Mouse (Mus musculus): ENCODE measurements around the gene Olfr691. TPM values are rescaled to one million over a fixed set of nuclear protein-coding genes. Genes with fewer than 3 reads are reported as not detected.
A peak's percentile ranks its signal among the peaks of the same experiment; 100 is the strongest.

Olfr691 gene
- polyA plus RNA-seq (2015; fragmentation: Nextera tagmentation; extraction: Ambion mirVana): 0.06 and 0.14 TPM in 2 replicates

- no peak within 1 kb of the TSS for H3K9ac ChIP-seq (ENCODE audit: low read length)
- no peaks in the 10 kb centered on the region for H3K27me3 ChIP-seq (ENCODE audit: control insufficient read depth, insufficient read depth, low read length)
- H3K4me3 ChIP-seq (ENCODE audit: low read length): no peak within 1 kb of the TSS
- H3K36me3 ChIP-seq (ENCODE audit: control insufficient read depth, insufficient read depth): no peaks in the 10 kb centered on the region
- H3K4me1 ChIP-seq (ENCODE audit: control insufficient read depth, insufficient read depth, low read length): no peaks in the 10 kb centered on the region
- no peak within 1 kb of the TSS for H3K4me2 ChIP-seq (ENCODE audit: low read depth, low read length)
- ATAC-seq (replicated peaks; ENCODE audit: extremely low read depth, insufficient read depth, low FRiP score): no peak
- no peaks in the 10 kb centered on the region for H3K9me3 ChIP-seq (replicated peaks; ENCODE audit: control insufficient read depth, low read length)
- H3K27ac ChIP-seq (ENCODE audit: low read length): no peak within 1 kb of the TSS
- WGBS: 39% methylated on average over 1 of the region's 1 CpGs
Observed at GRCm38 (mm10) chr7:105342170-105342569, at the start of gene Olfr691. Gene Olfr691 (minus strand): TSS chr7:105342270.

DNA sequence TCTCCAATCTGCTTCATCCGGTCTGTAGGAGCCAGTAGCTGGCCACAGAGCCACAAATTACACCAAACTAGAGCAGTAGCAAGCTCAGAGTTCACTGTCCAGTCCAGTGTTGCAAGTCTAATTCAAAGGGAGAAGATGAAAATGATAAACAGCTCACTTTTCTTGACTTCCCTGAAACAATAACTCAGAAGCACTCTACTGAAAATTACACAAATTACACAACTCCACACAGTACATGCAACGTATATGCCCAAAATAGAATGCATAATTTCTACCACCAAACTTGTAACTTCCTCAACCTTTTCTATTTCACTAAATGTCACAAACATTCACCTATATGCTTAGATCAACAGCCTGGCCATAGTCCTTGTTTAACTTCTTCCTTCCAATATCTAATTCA, 48.2 kb upstream of the Olfr691 start:
- Histone ChIP-seq H3K9me3 (replicated peaks; ENCODE audit: control insufficient read depth, low read length) (no peaks in the 10 kb centered on the region), H3K36me3 (ENCODE audit: control insufficient read depth, insufficient read depth) (peaks cover 41% of the 10 kb centered on the region), H3K4me3 (ENCODE audit: low read length) (no peak overlapping the region), H3K4me2 (ENCODE audit: low read depth, low read length) (no peak overlapping the region), H3K4me1 (ENCODE audit: control insufficient read depth, insufficient read depth, low read length) (no peaks in the 10 kb centered on the region), H3K27me3 (ENCODE audit: control insufficient read depth, insufficient read depth, low read length) (no peaks in the 10 kb centered on the region), H3K9ac (ENCODE audit: low read length) (no peak overlapping the region), H3K27ac (ENCODE audit: low read length) (no peak overlapping the region)
- ATAC-seq (replicated peaks; ENCODE audit: extremely low read depth, insufficient read depth, low FRiP score): no peak
- WGBS: 85% methylated on average over 2 of the region's 2 CpGs

DNA sequence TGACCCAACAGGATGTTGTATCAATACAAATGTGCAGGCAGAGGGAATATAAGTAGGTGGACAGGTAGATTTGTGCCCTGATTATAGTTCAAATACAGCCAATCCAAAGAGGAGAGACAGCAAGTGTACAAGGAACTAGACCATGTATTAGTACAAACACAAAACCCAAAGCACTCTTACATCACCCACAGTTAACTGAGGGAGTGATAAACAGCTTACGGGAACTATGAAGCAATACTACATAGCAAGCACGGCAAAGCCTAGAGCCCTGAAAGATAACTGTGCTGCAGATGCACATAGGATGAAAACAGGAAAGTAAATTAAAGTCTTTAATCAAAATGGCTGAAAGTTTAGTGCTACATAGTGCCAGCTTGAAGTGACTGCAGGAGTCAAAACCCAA, 45.6 kb upstream of the Olfr691 start:
- no peak overlapping the region for H3K27ac ChIP-seq (ENCODE audit: low read length)
- H3K4me2 ChIP-seq (ENCODE audit: low read depth, low read length): no peak overlapping the region
- no peaks in the 10 kb centered on the region for H3K9me3 ChIP-seq (replicated peaks; ENCODE audit: control insufficient read depth, low read length)
- H3K36me3 ChIP-seq (ENCODE audit: control insufficient read depth, insufficient read depth): peaks cover 61% of the 10 kb centered on the region
- H3K27me3 ChIP-seq (ENCODE audit: control insufficient read depth, insufficient read depth, low read length): no peaks in the 10 kb centered on the region
- WGBS: 95% methylated on average over 2 of the region's 2 CpGs
- H3K4me1 ChIP-seq (ENCODE audit: control insufficient read depth, insufficient read depth, low read length): no peaks in the 10 kb centered on the region
- no peak overlapping the region for H3K4me3 ChIP-seq (ENCODE audit: low read length)
- no peak overlapping the region for H3K9ac ChIP-seq (ENCODE audit: low read length)
- no peak for ATAC-seq (replicated peaks; ENCODE audit: extremely low read depth, insufficient read depth, low FRiP score)

GRCm38 (mm10) chr7:105380329-105380728, 38.3 kb upstream of the Olfr691 start:
- Histone ChIP-seq H3K27me3 (ENCODE audit: control insufficient read depth, insufficient read depth, low read length) (no peaks in the 10 kb centered on the region), H3K4me3 (ENCODE audit: low read length) (no peak overlapping the region), H3K4me2 (ENCODE audit: low read depth, low read length) (no peak overlapping the region), H3K9ac (ENCODE audit: low read length) (no peak overlapping the region), H3K4me1 (ENCODE audit: control insufficient read depth, insufficient read depth, low read length) (no peaks in the 10 kb centered on the region), H3K9me3 (replicated peaks; ENCODE audit: control insufficient read depth, low read length) (no peaks in the 10 kb centered on the region), H3K27ac (ENCODE audit: low read length) (no peak overlapping the region), H3K36me3 (ENCODE audit: control insufficient read depth, insufficient read depth) (peaks cover 64% of the 10 kb centered on the region)
- no peak for ATAC-seq (replicated peaks; ENCODE audit: extremely low read depth, insufficient read depth, low FRiP score)
- WGBS: 92% methylated on average over 3 of the region's 3 CpGs

DNA sequence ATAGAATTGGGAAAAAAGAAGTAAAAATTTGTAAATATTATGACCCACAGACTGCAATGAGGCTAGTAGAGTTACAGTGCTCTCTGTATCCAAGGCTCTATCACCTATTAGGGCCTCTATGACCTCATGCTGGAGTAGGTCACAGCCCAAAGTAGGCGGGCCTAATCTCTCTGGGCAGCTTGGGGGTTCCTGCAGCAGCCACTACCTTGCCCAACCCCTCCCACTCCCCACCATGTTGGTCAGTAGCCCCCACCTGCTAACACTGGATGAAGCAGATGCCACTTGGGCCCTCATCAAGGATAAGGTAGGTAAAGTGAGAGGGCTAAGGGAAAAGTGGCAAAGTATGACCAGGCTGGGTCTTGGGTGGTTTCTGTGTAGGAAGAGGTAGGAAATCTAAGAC, 32.8 kb upstream of the Olfr691 start, which contains the start of gene Gm5901:
Gene Gm5901 (plus strand): TSS at position 173 of the 400 bp plus-strand sequence.
- Histone ChIP-seq H3K27ac (ENCODE audit: low read length) (peak within 1 kb of the TSS; percentile 81), H3K4me1 (ENCODE audit: control insufficient read depth, insufficient read depth, low read length) (peaks cover 9% of the 10 kb centered on the region), H3K4me3 (ENCODE audit: low read length) (no peak within 1 kb of the TSS), H3K9ac (ENCODE audit: low read length) (no peak within 1 kb of the TSS), H3K4me2 (ENCODE audit: low read depth, low read length) (no peak within 1 kb of the TSS), H3K27me3 (ENCODE audit: control insufficient read depth, insufficient read depth, low read length) (no peaks in the 10 kb centered on the region), H3K9me3 (replicated peaks; ENCODE audit: control insufficient read depth, low read length) (no peaks in the 10 kb centered on the region), H3K36me3 (ENCODE audit: control insufficient read depth, insufficient read depth) (peaks cover 29% of the 10 kb centered on the region)
- ATAC-seq (replicated peaks; ENCODE audit: extremely low read depth, insufficient read depth, low FRiP score): no peak
- WGBS: 71% methylated on average over 1 of the region's 1 CpGs

GRCm38 (mm10) chr7:105373976-105374375, 31.9 kb upstream of the Olfr691 start:
- Histone ChIP-seq H3K9ac (ENCODE audit: low read length) (0 out of 2 replicates have a peak overlapping the region, but pooled peaks have one; percentile 25), H3K36me3 (ENCODE audit: control insufficient read depth, insufficient read depth) (peaks cover 21% of the 10 kb centered on the region), H3K9me3 (replicated peaks; ENCODE audit: control insufficient read depth, low read length) (no peaks in the 10 kb centered on the region), H3K27ac (ENCODE audit: low read length) (peak overlapping the region; percentile 81), H3K4me3 (ENCODE audit: low read length) (no peak overlapping the region), H3K4me1 (ENCODE audit: control insufficient read depth, insufficient read depth, low read length) (peaks cover 9% of the 10 kb centered on the region), H3K4me2 (ENCODE audit: low read depth, low read length) (no peak overlapping the region), H3K27me3 (ENCODE audit: control insufficient read depth, insufficient read depth, low read length) (no peaks in the 10 kb centered on the region)
- ATAC-seq (replicated peaks; ENCODE audit: extremely low read depth, insufficient read depth, low FRiP score): no peak
- 82% methylated on average over 3 of the region's 3 CpGs for WGBS

DNA sequence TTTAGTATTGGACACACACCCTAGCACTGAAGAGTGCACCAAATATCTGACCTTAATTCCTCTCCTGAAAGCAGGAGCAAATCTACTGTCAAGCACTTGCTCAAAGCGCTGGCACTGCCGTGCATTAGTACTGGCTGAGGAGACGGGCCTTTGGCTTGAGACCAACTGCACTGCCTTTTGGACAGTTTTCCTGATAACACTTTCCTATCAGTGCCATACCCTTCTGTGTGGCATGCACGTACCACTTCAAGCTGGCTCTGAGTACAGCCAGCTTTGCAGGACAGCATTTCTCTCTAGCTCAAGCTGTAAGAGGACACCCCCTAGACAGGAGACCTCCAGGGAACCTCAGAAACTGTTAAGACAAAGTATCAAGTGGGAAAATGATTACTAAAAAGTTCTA, 31.4 kb upstream of the Olfr691 start:
- peak; percentile 95 for ATAC-seq (replicated peaks; ENCODE audit: extremely low read depth, insufficient read depth, low FRiP score)
- Histone ChIP-seq H3K27ac (ENCODE audit: low read length) (peak overlapping the region; percentile 81), H3K4me3 (ENCODE audit: low read length) (no peak overlapping the region), H3K9me3 (replicated peaks; ENCODE audit: control insufficient read depth, low read length) (no peaks in the 10 kb centered on the region), H3K9ac (ENCODE audit: low read length) (0 out of 2 replicates have a peak overlapping the region, but pooled peaks have one; percentile 25), H3K27me3 (ENCODE audit: control insufficient read depth, insufficient read depth, low read length) (no peaks in the 10 kb centered on the region), H3K36me3 (ENCODE audit: control insufficient read depth, insufficient read depth) (peaks cover 17% of the 10 kb centered on the region), H3K4me1 (ENCODE audit: control insufficient read depth, insufficient read depth, low read length) (peaks cover 9% of the 10 kb centered on the region), H3K4me2 (ENCODE audit: low read depth, low read length) (no peak overlapping the region)
- WGBS: 34% methylated on average over 4 of the region's 4 CpGs

DNA sequence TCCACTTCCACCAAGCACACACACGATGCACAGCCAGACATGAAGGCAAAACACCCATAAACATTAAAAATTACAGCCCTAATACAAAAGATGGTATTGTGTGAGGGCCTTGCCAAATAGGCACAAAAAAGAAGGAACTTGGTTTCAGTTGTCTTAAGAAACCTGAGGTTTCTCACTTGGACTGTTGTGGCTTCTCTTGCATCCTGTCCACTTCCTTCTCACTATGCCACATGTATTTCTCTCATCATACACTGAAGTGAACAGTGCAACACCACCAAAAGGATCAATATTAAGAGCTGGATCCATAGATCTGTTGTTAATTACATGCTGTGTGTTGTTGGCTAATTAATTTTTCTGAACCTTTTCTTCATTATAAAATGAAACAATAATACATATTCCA, 30.8 kb upstream of the Olfr691 start:
- no peaks in the 10 kb centered on the region for H3K27me3 ChIP-seq (ENCODE audit: control insufficient read depth, insufficient read depth, low read length)
- H3K27ac ChIP-seq (ENCODE audit: low read length): peak overlapping the region; percentile 81
- peaks cover 11% of the 10 kb centered on the region for H3K36me3 ChIP-seq (ENCODE audit: control insufficient read depth, insufficient read depth)
- ATAC-seq (replicated peaks; ENCODE audit: extremely low read depth, insufficient read depth, low FRiP score): no peak
- H3K4me2 ChIP-seq (ENCODE audit: low read depth, low read length): no peak overlapping the region
- peaks cover 9% of the 10 kb centered on the region for H3K4me1 ChIP-seq (ENCODE audit: control insufficient read depth, insufficient read depth, low read length)
- no peak overlapping the region for H3K4me3 ChIP-seq (ENCODE audit: low read length)
- H3K9ac ChIP-seq (ENCODE audit: low read length): no peak overlapping the region
- WGBS: 88% methylated on average over 1 of the region's 1 CpGs
- no peaks in the 10 kb centered on the region for H3K9me3 ChIP-seq (replicated peaks; ENCODE audit: control insufficient read depth, low read length)

DNA sequence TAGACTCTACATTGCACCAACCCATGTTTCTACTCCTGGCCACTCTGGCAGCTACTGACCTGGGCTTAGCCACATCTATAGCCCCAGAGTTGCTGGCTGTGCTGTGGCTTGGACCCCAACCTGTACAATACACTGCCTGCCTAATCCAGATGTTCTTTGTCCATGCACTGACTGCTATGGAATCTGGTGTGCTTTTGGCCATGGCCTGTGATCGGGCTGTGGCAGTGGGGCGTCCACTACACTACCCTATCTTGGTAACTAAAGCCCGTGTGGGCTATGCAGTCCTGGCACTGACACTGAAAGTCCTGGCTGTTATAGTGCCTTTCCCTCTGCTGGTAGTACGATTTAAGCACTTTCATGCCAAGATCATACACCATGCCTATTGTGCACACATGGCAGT, 26.5 kb upstream of the Olfr691 start:
- Histone ChIP-seq H3K4me3 (ENCODE audit: low read length) (no peak overlapping the region), H3K9me3 (replicated peaks; ENCODE audit: control insufficient read depth, low read length) (no peaks in the 10 kb centered on the region), H3K36me3 (ENCODE audit: control insufficient read depth, insufficient read depth) (peaks cover 3% of the 10 kb centered on the region; the same call in 1 of the 2 replicates), H3K4me1 (ENCODE audit: control insufficient read depth, insufficient read depth, low read length) (peaks cover 4% of the 10 kb centered on the region), H3K9ac (ENCODE audit: low read length) (no peak overlapping the region), H3K27ac (ENCODE audit: low read length) (no peak overlapping the region), H3K4me2 (ENCODE audit: low read depth, low read length) (no peak overlapping the region), H3K27me3 (ENCODE audit: control insufficient read depth, insufficient read depth, low read length) (no peaks in the 10 kb centered on the region)
- WGBS: 86% methylated on average over 4 of the region's 4 CpGs
- ATAC-seq (replicated peaks; ENCODE audit: extremely low read depth, insufficient read depth, low FRiP score): no peak
